Mouse (Mus musculus): ENCODE results near the gene Tbx10. TPM values are rescaled to one million over a fixed set of nuclear protein-coding genes. Genes with fewer than 3 reads are reported as not detected.
"Not testable (repeated sequence)": the region's sequence is repeated elsewhere in the genome, so short reads cannot be mapped to it uniquely, and the experiment has no call there.

Tbx10 gene
- polyA plus RNA-seq, 1 experiment: not detected

- no peak for DNase-seq (ENCODE audit: extremely low spot score in 1 of 2, low spot score in 1 of 2)
These were observed 9.2 kb downstream of the Tbx10 start for GRCm38 (mm10) chr19:4001752-4002151.

- no peak for DNase-seq (ENCODE audit: extremely low spot score in 1 of 2, low spot score in 1 of 2)
These were observed 10.6 kb downstream of the Tbx10 start, which contains the start of gene Doc2g for GRCm38 (mm10) chr19:4003112-4003511. TSS of gene Doc2g (plus strand) at chr19:4003313.

GRCm38 (mm10) chr19:4003641-4004040 is 11.1 kb downstream of the Tbx10 start:
- DNase-seq (ENCODE audit: extremely low spot score in 1 of 2, low spot score in 1 of 2): no peak

- DNase-seq (ENCODE audit: extremely low spot score in 1 of 2, low spot score in 1 of 2): no peak
These were observed 11.8 kb downstream of the Tbx10 start for GRCm38 (mm10) chr19:4004331-4004730.

- no peak for DNase-seq (ENCODE audit: extremely low spot score in 1 of 2, low spot score in 1 of 2)
These were observed 12.5 kb downstream of the Tbx10 start for GRCm38 (mm10) chr19:4005091-4005490.

- no peak for DNase-seq (ENCODE audit: extremely low spot score in 1 of 2, low spot score in 1 of 2)
These were observed 13.4 kb downstream of the Tbx10 start for GRCm38 (mm10) chr19:4005971-4006370.

- DNase-seq (ENCODE audit: extremely low spot score in 1 of 2, low spot score in 1 of 2): no peak
These were observed 18.5 kb downstream of the Tbx10 start for GRCm38 (mm10) chr19:4011086-4011485.

- DNase-seq (ENCODE audit: extremely low spot score in 1 of 2, low spot score in 1 of 2): peak; percentile 99
These were observed 20.0 kb downstream of the Tbx10 start, which contains the start of gene Ndufv1 for GRCm38 (mm10) chr19:4012432-4013022. TSS of gene Ndufv1 (minus strand) at chr19:4012806.

- no peak for DNase-seq (ENCODE audit: extremely low spot score in 1 of 2, low spot score in 1 of 2)
These were observed 20.5 kb downstream of the Tbx10 start for GRCm38 (mm10) chr19:4013066-4013465.

GRCm38 (mm10) chr19:4014802-4015201 is 22.2 kb downstream of the Tbx10 start:
- DNase-seq (ENCODE audit: extremely low spot score in 1 of 2, low spot score in 1 of 2): no peak

- DNase-seq (ENCODE audit: extremely low spot score in 1 of 2, low spot score in 1 of 2): no peak
These were observed 23.1 kb downstream of the Tbx10 start for GRCm38 (mm10) chr19:4015635-4016034.

- no peak for DNase-seq (ENCODE audit: extremely low spot score in 1 of 2, low spot score in 1 of 2)
These were observed 25.5 kb downstream of the Tbx10 start for GRCm38 (mm10) chr19:4017921-4018587.

GRCm38 (mm10) chr19:4018743-4019583 is 26.4 kb downstream of the Tbx10 start:
- DNase-seq (ENCODE audit: extremely low spot score in 1 of 2, low spot score in 1 of 2): peak; percentile 56 to 90

- no peak for DNase-seq (ENCODE audit: extremely low spot score in 1 of 2, low spot score in 1 of 2)
These were observed 30.6 kb downstream of the Tbx10 start for GRCm38 (mm10) chr19:4023185-4023584.

- DNase-seq (ENCODE audit: extremely low spot score in 1 of 2, low spot score in 1 of 2): no peak
These were observed 35.0 kb downstream of the Tbx10 start for GRCm38 (mm10) chr19:4027576-4027975.

- DNase-seq (ENCODE audit: extremely low spot score in 1 of 2, low spot score in 1 of 2): no peak
These were observed 40.1 kb downstream of the Tbx10 start for GRCm38 (mm10) chr19:4032668-4033067.

- DNase-seq (ENCODE audit: extremely low spot score in 1 of 2, low spot score in 1 of 2): no peak
These were observed 40.7 kb downstream of the Tbx10 start for GRCm38 (mm10) chr19:4033298-4033697.

GRCm38 (mm10) chr19:4033742-4034141 is 41.2 kb downstream of the Tbx10 start:
- DNase-seq (ENCODE audit: extremely low spot score in 1 of 2, low spot score in 1 of 2): no peak

- no peak for DNase-seq (ENCODE audit: extremely low spot score in 1 of 2, low spot score in 1 of 2)
These were observed 43.9 kb downstream of the Tbx10 start for GRCm38 (mm10) chr19:4036327-4037045.

GRCm38 (mm10) chr19:4037154-4037787 is 44.7 kb downstream of the Tbx10 start:
- not testable (repeated sequence) for DNase-seq (ENCODE audit: extremely low spot score in 1 of 2, low spot score in 1 of 2)
